Mouse (Mus musculus): Measurements from ENCODE around the gene 2810006K23Rik.
"Not testable (repeated sequence)": the region's sequence is repeated elsewhere in the genome, so short reads cannot be mapped to it uniquely, and the experiment has no call there.

Gene 2810006K23Rik

DNA sequence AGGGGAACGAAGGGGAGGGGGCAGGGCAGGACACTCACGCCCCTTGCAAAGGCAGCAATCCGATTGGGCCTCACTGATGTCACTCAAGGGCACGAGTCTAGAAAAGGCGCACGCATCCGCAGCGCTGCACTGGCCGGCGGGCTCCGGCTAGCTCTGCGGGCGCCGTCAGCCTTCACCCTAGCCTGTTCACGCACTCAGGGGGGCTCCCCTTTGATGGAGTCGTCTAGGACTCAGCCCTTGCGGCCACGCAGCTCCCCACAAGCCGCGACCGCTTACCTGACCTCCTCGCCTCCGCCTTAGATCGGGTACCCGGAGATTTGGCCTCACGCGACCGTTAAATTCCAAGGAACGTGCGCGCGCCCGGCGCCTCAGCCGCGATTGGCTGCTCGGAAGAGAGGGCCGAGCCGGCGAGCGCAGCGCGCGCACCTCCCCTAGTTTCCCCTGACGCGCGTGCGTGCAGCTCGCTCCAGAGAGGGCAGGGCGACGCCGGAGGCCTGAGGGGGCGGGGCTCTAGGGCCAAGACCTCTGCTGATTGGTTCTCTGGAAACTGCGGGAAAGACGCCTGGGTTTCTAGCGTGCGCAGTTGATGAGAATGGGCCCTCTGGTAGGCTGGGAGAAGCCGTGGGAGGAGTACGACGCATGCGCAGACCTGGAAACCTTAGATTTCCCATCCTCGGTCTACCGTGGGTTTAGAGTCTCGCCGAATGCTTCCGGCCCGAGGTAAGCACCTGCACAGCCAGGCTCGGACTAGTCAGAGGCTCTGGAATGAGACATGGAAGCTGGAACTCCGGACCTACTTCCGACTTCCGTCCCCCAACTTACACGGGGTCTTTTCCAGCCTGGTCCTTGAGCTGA, at the start of gene 2810006K23Rik, which contains the start of gene Mphosph9:
2810006K23Rik (plus strand) TSS at position 580 of the 855 bp plus-strand sequence.
Mphosph9 (minus strand) TSS at position 463 of the 855 bp plus-strand sequence.
- peak; percentile 100 for DNase-seq (ENCODE audit: low spot score in 2 of 2)

DNA sequence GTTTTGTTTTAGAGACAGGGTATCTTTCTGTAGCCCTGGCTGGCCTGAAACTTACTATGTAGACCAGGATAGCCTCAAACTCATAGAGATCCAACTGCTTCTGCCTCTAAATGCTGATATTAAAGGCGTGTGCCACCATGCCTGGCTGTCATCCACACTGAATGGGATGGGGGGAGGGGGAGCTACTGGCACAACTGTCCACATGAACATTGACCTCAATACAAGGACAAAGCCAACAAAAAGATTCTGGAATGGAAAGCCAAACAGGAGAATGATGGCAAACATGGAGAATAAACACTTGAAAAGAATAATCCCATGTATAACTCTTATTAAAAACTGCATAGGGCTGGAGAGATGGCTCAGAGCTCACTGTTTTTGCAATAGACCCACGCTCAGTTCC, 45.0 kb upstream of the 2810006K23Rik start:
- no peak for DNase-seq (ENCODE audit: low spot score in 2 of 2)

DNA sequence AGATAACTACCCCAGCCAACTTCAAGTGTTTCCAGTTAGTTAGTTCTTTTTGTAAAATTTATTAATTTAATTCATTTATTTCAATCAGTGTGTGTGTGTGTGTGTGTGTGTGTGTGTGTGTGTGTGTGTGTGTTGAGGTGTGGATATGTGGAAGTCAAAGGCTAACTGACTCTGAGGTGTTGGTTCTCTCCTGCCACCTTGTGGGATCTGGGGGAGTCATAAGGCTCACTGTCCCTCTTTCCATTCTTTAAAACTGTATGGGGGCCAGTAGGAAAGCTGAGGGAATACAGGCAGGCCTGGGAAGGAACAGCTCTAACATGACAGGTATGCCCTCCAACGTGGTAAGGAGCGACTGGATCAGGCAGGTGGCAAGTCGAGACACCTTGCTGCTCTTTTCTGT, 43.6 kb upstream of the 2810006K23Rik start:
- no peak for DNase-seq (ENCODE audit: low spot score in 2 of 2)

DNA sequence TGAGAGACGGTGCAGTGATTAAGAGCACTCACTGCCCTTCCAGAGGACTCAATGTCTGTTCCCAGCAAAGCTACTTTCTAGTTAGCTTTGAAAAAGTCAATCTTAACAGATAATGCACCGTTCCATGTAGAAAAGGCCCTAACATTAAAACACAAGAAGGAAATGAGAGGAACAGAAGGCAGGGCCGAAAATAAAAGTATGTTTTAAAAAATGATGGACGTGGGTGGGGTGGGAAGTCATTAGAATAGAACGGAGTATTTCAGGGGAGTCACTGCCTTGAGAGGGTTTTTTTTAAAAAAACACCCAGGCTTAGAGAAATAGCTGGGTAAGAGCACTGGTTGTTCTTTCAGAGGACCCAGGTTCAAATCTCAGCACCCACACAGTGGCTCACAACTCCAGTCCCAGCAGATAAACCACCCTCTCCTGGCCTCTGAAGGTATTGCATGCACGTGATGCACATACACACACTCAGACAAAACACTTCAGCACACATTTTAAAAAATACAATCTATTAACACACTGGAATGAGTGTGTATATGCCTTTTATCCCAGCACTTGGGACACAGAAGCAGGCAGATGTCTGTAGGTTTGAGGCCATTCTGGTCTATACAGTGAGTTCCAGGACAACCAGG, 40.2 kb upstream of the 2810006K23Rik start:
- DNase-seq (ENCODE audit: low spot score in 2 of 2), result no peak

DNA sequence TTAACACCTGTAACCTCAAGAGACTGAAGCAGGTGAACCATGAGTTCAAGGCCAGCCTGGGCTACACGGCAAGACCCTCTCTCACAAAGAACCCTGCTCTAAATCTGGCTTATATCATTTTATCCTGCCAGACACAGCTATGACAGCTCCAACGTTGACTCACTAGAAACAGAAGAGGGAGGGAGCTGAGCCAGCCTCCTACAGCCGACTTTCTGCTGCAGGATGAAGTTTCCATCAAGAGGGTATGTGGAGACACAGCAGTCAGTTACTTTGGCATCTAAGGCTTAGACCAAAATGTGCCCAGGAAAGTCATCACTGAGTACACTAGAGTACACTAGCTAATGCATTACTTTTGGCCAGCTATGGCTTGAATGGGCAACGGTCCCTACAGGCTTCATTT, 37.7 kb upstream of the 2810006K23Rik start:
- no peak for DNase-seq (ENCODE audit: low spot score in 2 of 2)

DNA sequence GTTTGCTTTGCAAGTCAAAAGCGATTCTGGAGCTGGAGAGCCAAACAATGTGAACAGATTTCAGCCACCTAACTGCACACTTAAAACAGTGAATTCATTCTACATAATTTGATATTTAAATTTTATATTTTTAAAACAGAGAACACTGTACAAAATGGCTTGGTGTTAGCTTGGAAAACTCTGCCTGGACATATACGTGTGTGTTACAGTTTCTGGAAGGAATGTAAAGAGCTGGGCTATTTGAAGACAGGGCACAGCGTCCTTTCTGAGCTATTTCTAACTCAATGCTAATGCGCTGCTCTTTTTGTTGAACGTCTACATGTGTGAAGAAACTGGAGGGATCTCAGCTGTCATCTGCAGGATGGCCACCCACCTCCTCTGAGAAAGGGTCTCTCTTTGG, 33.9 kb upstream of the 2810006K23Rik start:
- peak in 1 of 2 experiments; percentile 40 for DNase-seq (ENCODE audit: low spot score in 2 of 2)

DNA sequence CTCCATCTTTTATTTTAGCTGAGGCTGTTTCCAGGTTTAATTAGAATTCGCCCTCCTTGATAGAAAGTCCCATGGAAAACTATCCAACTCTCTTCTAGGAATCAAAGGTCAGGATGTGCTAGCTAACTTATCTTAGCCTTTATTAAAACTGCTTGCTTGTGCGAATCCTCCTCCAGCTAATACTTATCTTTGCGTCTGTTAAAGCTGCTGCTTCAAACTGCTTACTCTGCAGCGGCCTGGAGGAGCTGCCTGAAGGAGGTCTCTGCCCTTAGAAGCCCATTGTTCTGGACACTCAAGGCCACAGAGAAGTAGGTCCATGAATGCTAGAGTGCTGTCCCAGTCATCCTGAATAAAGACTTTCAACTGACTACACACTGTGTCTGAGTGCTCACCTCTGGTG, 31.4 kb upstream of the 2810006K23Rik start:
- no peak for DNase-seq (ENCODE audit: low spot score in 2 of 2)

DNA sequence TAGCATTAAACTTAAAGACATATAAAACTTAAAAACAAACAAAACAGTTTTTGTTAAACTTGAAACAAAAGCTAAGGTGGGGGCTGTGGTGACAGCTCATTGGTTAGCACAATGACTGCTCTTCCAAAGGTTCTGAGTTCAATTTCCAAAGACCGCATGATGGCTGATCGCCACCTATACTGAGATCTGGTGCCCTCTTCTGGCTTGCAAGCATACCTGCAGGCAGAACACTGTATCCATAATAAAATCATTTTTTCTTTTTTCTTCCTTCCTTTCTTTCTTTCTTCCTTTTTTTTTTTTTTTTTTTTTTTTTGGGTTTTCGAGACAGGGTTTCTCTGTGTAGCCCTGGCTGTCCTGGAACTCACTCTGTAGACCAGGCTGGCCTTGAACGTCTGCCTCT, 28.6 kb upstream of the 2810006K23Rik start:
- not testable (repeated sequence) for DNase-seq (ENCODE audit: low spot score in 2 of 2)

DNA sequence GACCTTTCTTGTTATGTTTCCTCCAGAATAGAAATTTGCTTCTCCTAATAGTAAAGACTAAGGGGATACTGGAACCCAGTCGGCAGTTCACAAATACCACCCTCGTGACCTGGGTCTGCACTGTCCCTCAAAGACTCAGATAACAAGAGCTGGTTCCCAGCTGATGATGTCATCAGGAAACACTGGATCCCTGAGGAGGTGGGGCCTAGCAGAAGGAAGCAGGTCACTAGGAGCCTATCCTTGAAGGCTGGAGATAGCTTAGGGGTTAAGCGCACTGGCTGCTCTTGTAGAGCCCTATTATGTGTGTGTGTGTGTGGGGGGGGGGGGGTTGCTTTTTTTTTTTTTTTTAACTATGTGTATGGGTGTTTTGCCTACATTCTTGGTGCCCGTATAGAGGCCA, 27.8 kb upstream of the 2810006K23Rik start:
- DNase-seq (ENCODE audit: low spot score in 2 of 2), result no peak

DNA sequence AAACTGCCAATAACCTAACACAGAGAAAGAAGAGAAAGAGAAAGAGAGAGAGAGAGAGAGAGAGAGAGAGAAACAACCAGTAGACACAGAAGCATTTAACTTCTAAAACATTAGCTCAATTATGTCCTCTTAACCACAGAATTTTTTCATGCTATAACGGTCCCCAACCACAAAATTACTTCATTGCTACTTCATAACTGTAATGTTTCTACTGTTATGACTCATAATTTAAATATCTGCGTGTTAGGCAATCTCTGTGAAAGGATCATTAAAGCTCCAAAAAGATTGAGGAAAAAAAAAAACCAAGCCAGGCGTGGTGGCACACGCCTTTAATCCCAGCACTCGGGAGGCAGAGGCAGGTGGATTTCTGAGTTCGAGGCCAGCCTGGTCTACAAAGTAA, 25.0 kb upstream of the 2810006K23Rik start:
- not testable (repeated sequence) for DNase-seq (ENCODE audit: low spot score in 2 of 2)

DNA sequence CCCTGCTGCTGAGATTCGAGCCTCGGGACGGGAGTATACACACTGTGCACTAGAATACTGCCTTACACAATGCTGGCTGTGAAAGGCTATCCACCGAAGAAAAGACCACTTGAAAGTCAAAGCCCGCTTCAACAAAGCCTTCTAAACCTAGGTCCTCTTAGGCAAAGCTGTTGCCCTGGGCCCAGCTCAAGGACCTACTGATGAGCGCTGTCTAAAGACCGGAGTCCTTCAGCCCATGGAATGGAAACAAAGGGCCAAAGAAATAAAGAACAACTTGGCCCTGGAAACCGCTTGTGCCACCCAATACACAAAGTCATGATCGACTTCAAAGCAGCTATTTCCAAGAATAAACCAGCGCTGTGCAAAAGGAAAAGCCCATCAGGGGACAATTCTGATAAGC, 18.7 kb upstream of the 2810006K23Rik start:
- no peak for DNase-seq (ENCODE audit: low spot score in 2 of 2)

DNA sequence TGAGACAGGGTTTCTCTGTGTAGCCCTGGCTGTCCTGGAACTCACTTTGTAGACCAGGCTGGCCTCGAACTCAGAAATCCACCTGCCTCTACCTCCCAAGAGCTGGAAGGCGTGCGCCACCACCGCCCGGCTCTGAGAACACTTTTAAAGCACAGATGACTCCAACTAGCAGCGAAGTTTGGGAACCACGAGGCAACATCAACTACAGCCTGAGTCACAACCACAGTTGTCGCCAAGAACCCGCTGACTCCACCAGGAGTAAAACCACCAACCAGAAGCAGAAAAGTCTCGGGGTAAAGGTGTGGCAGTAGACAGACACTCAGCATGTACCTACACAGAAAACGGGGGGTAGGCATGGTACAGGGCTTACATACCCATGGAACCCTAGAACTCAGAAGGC, 17.8 kb upstream of the 2810006K23Rik start:
- no peak for DNase-seq (ENCODE audit: low spot score in 2 of 2)

DNA sequence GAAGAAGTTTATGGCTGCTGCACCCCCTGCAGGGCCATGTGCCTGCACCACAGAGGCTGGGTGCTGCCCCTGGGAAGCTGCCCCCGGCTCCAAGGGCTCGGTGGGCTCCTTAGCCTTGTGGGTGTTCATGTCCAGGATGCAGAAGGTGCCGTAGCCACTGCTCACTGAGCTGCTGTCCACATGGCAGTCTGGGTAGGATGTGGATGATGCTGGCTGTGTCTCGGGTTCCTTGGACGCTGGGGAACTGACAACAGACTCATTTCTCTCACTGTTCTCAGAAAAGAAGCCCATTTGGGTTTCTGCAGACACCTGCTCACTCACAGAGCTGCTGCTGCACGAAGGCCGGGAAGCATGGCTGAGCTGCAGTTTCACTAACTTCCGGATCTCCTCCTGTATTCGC, 12.4 kb upstream of the 2810006K23Rik start:
- DNase-seq (ENCODE audit: low spot score in 2 of 2), result no peak

DNA sequence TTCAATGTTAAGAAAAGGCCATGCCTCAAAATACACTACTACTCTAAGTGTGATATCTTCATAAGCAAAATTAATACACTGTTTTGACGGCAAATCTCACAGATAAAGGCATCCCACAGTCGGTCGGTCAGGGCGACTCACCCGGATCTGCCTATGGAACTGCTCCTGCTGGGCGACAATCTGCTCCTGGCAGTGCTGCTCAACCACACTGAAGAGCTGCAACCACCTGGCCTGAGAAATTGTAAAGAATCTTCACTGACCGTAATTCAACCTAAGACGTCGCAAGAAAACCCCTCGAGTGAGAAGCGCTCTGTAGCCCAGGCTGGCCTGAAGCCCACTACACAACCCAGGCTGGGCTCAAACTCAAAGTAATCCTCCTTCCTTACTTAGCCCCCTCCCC, 11.9 kb upstream of the 2810006K23Rik start:
- no peak for DNase-seq (ENCODE audit: low spot score in 2 of 2)

DNA sequence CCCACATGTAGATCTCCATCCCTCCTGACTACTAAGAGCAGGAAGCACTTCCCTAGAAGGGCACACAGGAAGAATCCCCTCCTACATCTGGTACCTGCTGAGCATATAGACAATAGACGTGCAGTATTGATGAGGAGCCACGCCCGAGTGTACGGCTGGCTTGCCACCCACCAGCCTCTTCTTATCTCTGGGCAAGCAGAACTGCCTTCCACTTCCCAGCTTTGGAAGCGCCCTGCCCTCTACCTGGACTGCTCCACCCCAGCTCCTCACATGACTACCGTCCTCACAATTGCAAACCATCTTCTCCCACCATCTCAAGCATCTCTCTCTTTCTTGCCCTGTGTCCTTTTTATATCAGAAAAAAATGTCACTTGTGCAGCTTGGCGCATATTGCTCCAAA, 10.2 kb upstream of the 2810006K23Rik start:
- no peak for DNase-seq (ENCODE audit: low spot score in 2 of 2)

DNA sequence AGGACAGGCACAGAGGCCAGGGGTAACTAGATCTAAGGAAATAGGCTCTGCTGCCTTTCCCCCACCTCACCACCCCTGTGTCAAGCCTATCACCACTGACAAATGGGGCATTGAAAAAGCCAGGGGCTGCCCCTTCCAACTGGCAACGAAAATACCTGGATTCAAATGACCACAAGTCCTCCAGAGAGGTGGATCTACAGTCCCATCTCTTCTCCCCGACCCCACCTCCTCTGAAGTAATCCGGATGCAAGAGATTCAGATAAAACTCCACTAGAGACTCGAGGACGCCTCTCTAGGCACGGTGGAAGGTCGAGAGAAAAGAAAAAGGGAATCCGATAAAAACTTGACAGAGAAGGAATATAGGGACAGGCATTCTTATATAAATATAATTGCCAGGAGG, 1.1 kb upstream of the 2810006K23Rik start:
- no peak for DNase-seq (ENCODE audit: low spot score in 2 of 2)

DNA sequence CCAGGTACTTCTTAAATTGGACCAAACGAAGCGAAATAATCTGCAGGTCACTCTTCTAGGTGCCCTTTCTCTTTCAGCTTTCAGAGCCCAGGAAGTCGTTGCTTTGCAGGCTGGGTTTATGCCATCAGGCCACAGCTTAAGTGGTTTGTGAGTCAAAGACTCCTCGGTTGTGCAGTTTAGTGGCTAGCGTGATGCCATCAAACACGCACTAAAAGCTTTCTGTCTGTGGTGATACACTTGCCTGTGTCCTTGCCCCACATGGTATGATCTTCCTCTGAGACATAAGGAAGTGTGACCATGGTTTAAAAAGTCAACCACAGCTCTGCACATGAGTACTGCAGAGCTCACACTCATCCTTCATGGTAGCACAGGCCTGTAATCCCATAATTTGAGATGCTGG, 2.2 kb downstream of the 2810006K23Rik start:
- no peak for DNase-seq (ENCODE audit: low spot score in 2 of 2)

DNA sequence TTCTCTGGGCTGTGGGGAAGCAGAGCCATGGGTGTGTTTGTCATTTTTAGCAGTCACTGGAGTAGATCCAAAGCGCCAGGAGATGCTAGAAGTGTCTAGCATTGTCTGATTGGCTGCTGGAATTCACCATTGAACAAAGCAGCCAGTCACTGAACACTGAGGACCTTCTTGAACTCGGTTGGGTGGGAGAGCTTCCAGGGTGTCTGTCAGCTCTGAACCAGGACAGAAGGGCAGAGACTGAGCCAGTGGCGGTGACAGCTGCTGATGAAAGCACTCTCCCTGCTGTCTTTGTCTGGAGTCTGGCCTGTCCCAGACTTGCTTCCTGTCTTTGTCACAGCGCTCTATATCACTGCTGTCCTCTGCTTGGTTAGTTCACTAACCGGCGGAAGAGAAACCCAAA, 6.5 kb downstream of the 2810006K23Rik start:
- DNase-seq (ENCODE audit: low spot score in 2 of 2), result peak; percentile 77 to 87

DNA sequence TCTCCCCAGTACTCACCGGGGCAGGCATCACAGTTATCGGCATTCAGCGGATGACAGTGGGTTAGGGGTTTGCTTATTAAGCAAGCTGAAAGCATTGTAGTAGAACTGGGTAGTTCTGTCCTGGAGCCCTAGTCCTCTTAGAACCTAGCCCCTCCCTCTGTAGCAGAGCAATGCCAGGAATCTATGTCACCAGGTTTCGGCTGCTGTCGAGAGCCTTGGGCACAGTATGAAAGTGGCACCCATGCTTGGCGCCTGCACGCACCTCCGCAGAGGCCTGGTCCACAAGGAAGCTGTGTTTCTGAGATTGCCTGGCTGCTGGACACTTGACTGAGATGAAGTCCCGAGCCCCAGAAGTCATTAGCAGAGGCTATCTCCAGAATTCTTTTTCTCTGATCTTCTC, 9.2 kb downstream of the 2810006K23Rik start:
- no peak for DNase-seq (ENCODE audit: low spot score in 2 of 2)

DNA sequence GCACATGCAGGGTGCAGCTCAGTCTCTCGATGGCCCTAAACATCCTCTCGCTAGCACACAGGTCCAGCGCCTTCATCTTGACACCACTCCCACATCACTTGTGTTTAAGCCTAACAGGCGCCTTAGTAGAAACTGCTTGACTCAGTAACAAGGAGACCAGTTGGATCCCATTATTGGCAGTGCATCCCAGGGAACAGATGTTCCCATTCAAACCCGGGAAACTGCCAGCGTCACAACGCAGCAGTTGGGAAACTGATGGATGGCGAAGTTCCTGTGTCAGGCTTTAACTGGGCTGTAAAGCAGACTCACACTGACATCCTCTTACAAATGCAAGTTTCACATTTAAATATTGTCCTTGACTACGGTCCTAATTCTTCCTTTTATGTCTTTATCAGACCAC, 10.0 kb downstream of the 2810006K23Rik start:
- peak; percentile 72 to 82 for DNase-seq (ENCODE audit: low spot score in 2 of 2)

DNA sequence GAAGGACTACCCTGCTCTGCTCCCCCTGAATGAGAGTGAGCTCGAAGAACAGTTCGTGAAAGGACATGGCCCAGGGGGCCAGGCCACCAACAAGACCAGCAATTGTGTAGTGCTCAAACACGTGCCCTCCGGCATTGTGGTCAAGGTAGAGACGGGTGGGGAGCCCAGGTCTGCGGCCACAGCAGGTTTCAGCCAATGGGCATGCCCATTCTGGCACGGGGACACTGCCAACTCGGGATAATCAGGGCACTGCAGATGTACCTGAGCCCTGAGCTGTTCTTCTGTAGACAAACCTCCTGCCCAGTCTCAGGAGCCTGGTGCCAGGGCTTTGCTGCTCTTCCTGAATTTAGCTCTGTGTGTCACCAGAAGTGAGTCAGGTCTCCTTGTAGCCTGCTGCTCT, 10.9 kb downstream of the 2810006K23Rik start:
- DNase-seq (ENCODE audit: low spot score in 2 of 2), result no peak

DNA sequence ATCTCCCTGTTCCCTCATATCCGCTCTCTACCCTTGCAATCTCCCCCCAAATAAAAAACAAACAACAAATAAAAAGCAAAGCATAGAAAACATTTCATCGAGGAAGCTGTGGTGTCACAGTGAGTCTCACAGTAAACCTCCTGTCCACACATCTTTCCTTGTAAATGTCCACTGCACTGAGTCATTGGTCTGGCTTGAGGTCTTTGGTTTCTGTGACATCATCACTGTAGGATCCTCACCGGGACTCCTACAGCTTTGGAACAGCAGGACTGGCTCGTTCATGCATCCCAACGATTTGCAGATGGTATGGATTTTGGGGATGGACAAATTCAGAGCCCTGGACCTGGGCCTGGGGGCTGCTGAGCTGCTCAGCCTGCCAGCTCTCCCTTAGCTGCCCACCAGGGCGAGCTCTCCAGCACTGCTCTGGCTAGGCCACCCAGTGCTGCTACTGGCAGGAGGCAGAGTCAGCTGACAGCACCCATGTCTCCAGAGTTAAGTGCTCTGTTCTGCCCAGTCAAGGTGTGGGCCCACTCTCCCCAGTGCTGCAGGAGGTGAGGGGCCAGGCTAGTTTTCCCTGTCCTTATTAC, 14.0 kb downstream of the 2810006K23Rik start:
- peak in 1 of 2 experiments; percentile 56 for DNase-seq (ENCODE audit: low spot score in 2 of 2)

DNA sequence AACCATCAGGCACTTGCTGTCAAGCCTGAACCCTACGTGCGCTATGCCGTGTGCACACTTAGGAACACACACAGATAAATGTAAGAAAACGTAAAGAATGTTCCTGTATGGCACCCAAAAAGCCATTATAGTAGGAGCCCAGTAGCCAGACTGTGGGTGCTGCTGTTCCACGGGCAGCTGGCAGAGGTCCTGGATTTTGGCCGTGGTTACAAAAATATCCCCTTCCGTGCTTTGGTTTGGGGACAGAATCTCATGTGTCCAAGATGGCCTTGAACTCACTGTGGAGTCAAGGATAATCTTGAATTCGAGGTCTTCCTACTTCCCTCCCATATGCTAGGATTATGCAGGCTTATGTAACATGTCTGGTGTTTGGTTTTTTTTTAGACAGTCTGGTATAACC, 15.0 kb downstream of the 2810006K23Rik start:
- DNase-seq (ENCODE audit: low spot score in 2 of 2), result no peak

Data from right cerebral cortex, postnatal 10 days (tissue).